Mouse (Mus musculus): ENCODE measurements at regions not wholly inside any gene's neighbourhood (a gene's known extent, or its start where the extent isn't known, plus 50 kb on each side); places are given as distances from the start of the nearest gene placed in this dataset.

DNA sequence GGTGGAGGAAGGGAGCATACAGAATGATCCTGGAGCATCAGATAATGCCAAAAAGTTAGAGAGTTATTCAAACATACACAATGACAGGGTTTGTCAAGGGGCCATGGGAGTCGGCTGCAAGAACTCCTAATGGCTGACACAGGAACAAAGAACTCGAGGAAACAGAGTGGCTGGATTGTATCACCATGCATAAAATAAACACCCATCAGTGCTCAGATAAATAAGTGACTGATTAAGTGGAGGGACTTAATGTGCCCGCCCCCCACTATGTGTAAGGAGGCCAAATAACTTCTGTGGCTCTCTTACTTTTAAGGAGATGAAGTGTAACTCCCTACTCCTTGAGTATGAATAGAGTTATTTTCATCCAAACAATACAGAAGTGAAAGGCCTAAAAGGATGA lies 220.1 kb upstream of the 9630041A04Rik start:
- no peak for DNase-seq

GRCm38 (mm10) chr9:101640598-101640997 lies 221.0 kb upstream of the 9630041A04Rik start:
- DNase-seq, result no peak

DNA sequence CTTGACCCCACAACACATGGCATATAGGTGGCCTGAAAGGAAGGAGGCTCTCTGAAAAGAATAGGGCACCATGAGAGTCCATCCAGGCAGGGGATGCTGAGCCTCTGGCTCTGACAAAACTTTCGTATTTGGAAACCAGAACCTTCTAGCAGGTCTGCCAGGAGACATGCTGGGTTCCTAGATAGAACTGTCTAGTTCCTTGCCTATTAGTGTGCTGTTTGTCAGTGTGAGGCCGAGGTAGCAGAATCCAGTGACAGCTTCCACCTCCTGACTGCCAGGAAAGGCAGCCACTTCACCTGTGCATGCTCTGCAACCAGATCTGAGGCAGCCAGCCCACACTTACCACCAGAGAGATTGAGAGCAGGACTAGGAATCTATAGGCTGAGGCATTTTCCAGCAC lies 245.4 kb upstream of the 9630041A04Rik start:
- DNase-seq, result no peak

DNA sequence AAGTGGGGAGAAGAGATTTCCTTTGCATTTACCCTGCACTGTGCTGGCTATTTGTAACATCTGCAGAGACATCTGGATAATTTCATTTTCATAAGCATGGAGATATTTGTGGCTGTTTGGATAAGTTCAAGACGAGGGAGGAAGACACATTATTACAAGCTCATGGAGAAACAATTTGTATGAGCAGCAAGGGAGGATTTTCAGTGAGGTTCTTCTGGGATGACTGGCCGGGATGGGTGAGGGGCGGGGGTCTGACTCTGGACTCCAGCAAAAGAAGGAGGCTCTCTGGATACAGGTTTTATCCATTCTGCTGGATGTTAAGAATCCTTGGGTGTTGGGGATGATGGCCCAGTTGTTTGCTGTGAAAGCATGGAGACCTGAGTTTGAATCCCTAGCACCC lies 246.5 kb upstream of the 9630041A04Rik start:
- no peak for DNase-seq

- no peak for DNase-seq
Observed at GRCm38 (mm10) chr9:101613933-101614332, 247.7 kb upstream of the 9630041A04Rik start.

DNA sequence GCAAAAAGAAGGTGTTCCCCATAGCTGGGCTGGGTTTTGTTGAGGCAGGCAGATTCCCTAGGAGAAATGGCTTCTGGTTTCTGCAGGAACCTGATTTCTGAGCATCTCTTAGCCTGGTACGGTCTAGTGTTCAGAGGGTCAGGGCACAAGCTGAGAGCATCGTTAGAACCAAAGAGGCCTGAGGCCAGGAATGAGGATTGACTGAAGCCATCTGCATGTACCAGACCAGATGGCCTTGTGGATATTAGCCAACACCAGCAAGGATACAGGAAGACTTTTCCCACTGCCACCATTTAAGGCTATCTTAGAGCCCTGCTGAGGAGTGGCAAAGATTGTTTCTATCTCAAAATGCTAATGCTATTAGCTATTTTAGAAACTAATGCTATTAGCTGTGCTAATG lies 248.2 kb upstream of the 9630041A04Rik start:
- no peak for DNase-seq

- DNase-seq, result no peak
Observed at GRCm38 (mm10) chr9:101612971-101613370, 248.7 kb upstream of the 9630041A04Rik start.

DNA sequence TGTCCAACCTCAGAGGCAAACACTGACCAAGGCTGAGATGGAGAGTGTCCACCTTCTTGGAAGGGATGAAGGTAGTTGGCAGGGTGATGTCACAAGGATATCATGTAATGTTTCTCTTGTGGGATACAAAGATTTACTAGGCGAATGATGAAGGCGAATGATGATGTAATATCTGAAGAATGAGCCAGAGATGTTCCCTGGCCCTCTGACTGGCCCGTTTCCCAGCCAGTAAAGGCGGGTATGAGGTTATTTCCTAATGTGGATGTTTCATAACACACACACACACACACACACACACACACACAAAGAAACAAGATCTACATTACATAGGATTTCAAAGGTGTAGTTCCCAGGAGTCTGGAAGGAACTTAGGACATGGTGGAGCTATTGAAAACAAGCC lies 249.1 kb upstream of the 9630041A04Rik start:
- DNase-seq, result no peak

- no peak for DNase-seq
Observed at GRCm38 (mm10) chr9:101611481-101611880, 250.2 kb upstream of the 9630041A04Rik start.

- no peak for DNase-seq
Observed at GRCm38 (mm10) chr9:101610806-101611443, 250.7 kb upstream of the 9630041A04Rik start.

DNA sequence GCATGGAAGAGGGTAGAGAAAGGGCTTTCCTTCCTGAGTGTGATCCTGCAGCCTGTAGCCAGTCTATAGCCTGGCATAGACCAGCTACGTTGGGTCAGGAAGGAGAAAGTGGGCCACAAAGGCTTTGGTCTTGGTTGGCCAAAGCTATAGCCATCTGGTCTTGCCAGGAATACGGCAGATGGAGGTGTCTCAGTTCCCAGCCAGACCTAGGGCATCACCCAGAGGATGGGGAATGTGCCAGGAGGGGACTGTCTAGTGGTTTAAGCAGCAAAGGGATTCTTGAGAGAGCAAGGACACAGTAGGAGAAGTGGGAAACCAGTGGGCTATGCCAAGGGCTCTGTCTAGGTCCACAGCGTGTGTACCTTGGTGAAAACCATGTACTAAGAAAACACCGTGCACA lies 251.3 kb upstream of the 9630041A04Rik start:
- DNase-seq, result no peak

DNA sequence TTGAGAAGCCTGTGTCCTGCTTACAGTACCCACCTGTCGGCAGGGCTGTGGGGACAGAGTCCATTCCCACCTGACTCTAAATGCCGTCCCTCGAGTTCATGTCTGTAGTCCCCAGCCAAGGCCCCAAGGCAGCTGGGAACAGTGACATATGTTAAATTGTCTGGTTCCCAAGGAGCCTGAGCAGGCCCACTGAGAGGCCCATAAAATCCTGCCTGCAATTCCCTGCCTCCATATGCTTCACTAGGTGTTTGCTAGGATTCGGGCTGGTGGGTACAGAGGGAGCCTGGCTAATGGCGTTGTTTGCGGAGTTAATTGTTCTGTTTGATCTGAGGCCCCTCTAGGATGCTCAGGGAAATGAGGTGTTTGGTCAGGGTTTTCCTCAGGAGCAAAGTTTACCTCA lies 258.8 kb upstream of the 9630041A04Rik start:
- DNase-seq, result no peak

DNA sequence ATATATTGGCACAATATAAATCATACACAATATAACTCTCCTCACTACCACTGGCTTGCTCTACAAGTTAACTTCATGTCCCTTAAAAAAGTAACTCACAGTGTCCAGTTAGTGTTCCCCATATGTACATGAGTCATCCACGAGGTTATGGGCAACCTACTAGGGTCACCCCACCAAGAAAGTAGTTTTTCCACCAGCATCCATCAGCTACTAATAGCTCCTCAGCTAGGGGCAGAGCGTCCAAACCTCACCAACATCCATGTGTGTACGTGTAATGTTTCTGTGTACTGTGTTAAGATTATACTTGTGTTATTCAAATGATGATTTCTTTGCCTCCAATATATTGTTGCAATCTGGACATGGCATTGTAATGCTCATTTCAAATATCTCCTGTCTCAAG lies 264.7 kb upstream of the 9630041A04Rik start:
- no peak for DNase-seq

DNA sequence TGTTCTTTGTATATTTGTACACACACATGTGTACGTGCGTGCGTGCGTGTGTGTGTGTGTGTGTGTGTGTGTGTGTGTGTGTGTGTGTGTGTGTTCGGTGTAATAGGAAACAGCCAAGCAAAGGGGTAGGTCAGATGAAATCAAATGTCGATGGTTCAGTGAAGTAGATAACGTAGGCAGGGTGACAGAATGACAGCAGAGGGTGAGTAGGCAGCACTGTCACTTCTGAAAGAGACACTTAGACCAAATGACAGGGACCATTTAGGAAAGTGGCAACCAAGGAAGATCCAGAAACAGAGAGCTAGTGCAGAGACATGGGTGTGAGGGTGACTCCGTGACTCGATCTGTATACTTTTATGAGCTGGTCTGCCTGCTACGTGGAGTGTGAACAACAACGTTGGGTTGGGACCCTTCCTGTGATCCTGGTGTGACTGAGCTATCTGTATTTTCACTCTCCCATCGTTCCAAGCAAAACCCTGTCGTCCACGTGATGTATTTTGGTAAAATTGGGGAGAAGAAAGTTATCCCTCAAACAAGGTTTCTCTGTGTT lies 266.5 kb upstream of the 9630041A04Rik start:
- DNase-seq, result no peak

DNA sequence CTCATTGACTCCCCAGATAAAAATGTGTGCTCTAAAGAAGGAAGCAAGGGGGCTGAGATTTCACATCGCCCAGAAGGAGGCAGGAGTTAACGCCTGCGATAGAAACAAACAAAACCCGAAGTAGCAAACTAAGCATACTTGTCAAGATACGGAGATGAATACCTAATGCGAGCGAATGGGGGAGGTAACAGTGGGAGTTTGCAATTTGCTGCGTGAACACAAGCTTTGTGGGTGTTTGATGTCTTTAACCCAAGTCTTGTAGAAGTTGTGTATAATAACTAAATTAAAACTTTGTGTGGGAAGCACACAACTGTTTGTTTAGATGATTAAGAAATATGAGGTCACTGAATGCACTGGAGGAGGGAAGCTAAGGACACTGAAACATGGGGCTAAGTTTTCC lies 269.0 kb upstream of the 9630041A04Rik start:
- no peak for DNase-seq

- DNase-seq, result no peak
Observed at GRCm38 (mm10) chr9:101591681-101592080, 270.0 kb upstream of the 9630041A04Rik start.

DNA sequence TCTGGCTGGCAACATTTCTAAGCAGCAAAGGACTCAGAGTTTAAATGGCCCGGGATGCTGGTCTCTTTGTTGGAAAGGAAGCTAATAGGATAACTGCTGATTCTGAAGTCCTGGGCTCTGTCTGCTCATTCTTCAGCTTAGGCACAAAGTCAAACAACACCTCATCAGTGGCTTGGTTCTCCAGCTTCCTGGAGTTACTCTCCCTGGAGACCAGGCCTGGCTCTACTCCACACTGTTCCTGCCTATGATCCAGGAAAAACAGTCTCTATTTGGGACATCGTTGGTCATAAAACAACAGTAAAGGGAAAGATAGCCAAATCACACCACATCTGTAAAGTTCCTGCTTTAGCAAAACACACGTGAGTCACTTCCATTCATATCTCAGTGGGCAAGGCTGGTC lies 271.3 kb upstream of the 9630041A04Rik start:
- no peak for DNase-seq

GRCm38 (mm10) chr9:101581064-101581463 lies 280.6 kb upstream of the 9630041A04Rik start:
- no peak for DNase-seq

GRCm38 (mm10) chr9:101570714-101571113 lies 290.9 kb upstream of the 9630041A04Rik start:
- DNase-seq, result no peak

DNA sequence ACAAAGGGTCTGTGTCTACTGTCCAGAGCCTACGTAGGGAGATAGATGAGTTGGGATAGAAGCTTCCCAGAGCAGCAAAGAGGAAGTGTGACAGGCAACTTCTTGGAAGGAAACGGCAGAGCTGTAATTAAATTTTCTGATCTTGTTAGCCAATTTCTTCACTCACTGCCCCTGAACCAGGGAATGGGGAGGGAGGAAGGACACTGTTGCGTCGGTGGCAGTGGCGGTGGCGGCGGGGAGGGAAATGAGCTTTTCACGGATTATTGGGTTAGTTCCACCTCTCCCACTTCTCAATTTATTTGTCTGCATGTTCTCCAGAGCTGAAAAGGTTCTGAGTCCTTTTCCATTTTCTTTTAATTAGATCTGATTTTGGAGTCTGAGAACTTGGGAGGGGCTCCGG lies 298.4 kb upstream of the 9630041A04Rik start:
- no peak for DNase-seq

- no peak for DNase-seq
Observed at GRCm38 (mm10) chr9:101559366-101559765, 302.3 kb upstream of the 9630041A04Rik start.

DNA sequence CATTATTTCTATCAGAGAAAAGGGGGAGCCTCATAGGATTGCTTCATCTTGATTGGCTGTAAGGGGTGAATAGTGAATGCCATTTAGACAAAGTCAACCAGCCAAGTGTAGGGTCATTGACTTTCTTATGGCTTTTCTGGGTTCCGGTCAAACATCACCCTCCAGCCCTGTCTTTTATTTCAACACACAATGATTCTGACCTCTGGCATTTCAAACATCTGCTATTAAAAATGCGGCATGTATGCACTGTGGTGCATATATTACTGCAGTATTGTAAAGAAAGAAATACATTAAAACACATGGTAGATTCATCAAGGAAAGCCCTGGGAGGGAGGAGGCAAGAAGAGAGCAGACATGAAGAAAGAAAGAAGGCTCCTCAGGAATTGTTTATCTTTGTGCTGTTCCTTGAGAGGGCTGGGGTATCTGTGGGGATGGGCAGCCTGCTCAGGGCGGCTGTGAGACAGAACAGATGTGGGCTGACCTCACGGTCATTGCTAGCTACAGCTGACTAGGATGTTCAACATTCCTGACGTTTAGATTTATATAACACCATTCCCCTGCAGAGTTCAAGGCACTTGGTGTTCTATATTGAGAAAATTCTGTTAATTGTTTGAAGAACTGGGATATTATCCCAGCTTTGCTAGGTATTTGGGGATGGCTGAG lies 303.5 kb upstream of the Ppp2r3a start:
- DNase-seq, result no peak

GRCm38 (mm10) chr9:101552789-101553188 lies 301.2 kb upstream of the Ppp2r3a start:
- DNase-seq, result no peak

- no peak for DNase-seq
Observed at GRCm38 (mm10) chr9:101551256-101551655, 299.7 kb upstream of the Ppp2r3a start.
